Mouse (Mus musculus): ENCODE measurements at regions not wholly inside any gene's neighbourhood (a gene's known extent, or its start where the extent isn't known, plus 50 kb on each side); places are given as distances from the start of the nearest gene placed in this dataset.

- no peak for ATAC-seq (replicated peaks; ENCODE audit: poor library complexity)
Observed at GRCm38 (mm10) chr11:111688186-111688860, 622.4 kb downstream of the Kcnj2 start.

GRCm38 (mm10) chr11:111689899-111690298 is 623.9 kb downstream of the Kcnj2 start:
- ATAC-seq (replicated peaks; ENCODE audit: poor library complexity): no peak

- ATAC-seq (replicated peaks; ENCODE audit: poor library complexity): no peak
Observed at GRCm38 (mm10) chr11:111691512-111691911, 625.5 kb downstream of the Kcnj2 start.

GRCm38 (mm10) chr11:111696668-111697067 is 630.7 kb downstream of the Kcnj2 start:
- peak; percentile 95 for ATAC-seq (replicated peaks; ENCODE audit: poor library complexity)

GRCm38 (mm10) chr11:111699862-111700261 is 633.9 kb downstream of the Kcnj2 start:
- ATAC-seq (replicated peaks; ENCODE audit: poor library complexity): no peak

- ATAC-seq (replicated peaks; ENCODE audit: poor library complexity): no peak
Observed at GRCm38 (mm10) chr11:111706882-111707281, 640.9 kb downstream of the Kcnj2 start.

GRCm38 (mm10) chr11:111715401-111715800 is 649.4 kb downstream of the Kcnj2 start:
- ATAC-seq (replicated peaks; ENCODE audit: poor library complexity): no peak

GRCm38 (mm10) chr11:111722276-111722675 is 656.3 kb downstream of the Kcnj2 start:
- ATAC-seq (replicated peaks; ENCODE audit: poor library complexity): peak; percentile 63

- no peak for ATAC-seq (replicated peaks; ENCODE audit: poor library complexity)
Observed at GRCm38 (mm10) chr11:111728148-111728547, 662.2 kb downstream of the Kcnj2 start.

- ATAC-seq (replicated peaks; ENCODE audit: poor library complexity): no peak
Observed at GRCm38 (mm10) chr11:111732096-111732495, 666.1 kb downstream of the Kcnj2 start.

GRCm38 (mm10) chr11:111735446-111735845 is 669.5 kb downstream of the Kcnj2 start:
- ATAC-seq (replicated peaks; ENCODE audit: poor library complexity): no peak

- no peak for ATAC-seq (replicated peaks; ENCODE audit: poor library complexity)
Observed at GRCm38 (mm10) chr11:111735961-111736360, 670.0 kb downstream of the Kcnj2 start.

GRCm38 (mm10) chr11:111743356-111743755 is 677.4 kb downstream of the Kcnj2 start:
- no peak for ATAC-seq (replicated peaks; ENCODE audit: poor library complexity)

GRCm38 (mm10) chr11:111747262-111747946 is 681.4 kb downstream of the Kcnj2 start:
- no peak for ATAC-seq (replicated peaks; ENCODE audit: poor library complexity)

- ATAC-seq (replicated peaks; ENCODE audit: poor library complexity): peak; percentile 52
Observed at GRCm38 (mm10) chr11:111747947-111748322, 682.0 kb downstream of the Kcnj2 start.

- no peak for ATAC-seq (replicated peaks; ENCODE audit: poor library complexity)
Observed at GRCm38 (mm10) chr11:111748496-111748895, 682.5 kb downstream of the Kcnj2 start.

GRCm38 (mm10) chr11:111754735-111755134 is 688.8 kb downstream of the Kcnj2 start:
- ATAC-seq (replicated peaks; ENCODE audit: poor library complexity): no peak

GRCm38 (mm10) chr11:111763081-111763480 is 697.1 kb downstream of the Kcnj2 start:
- ATAC-seq (replicated peaks; ENCODE audit: poor library complexity): no peak

GRCm38 (mm10) chr11:111766371-111767011 is 700.5 kb downstream of the Kcnj2 start:
- ATAC-seq (replicated peaks; ENCODE audit: poor library complexity): peak; percentile 23; the same call in 1 of the 2 replicates

GRCm38 (mm10) chr11:111767012-111767392 is 701.0 kb downstream of the Kcnj2 start:
- ATAC-seq (replicated peaks; ENCODE audit: poor library complexity): no peak

- peak; percentile 98 for ATAC-seq (replicated peaks; ENCODE audit: poor library complexity)
Observed at GRCm38 (mm10) chr11:111774108-111774679, 708.2 kb downstream of the Kcnj2 start.

- ATAC-seq (replicated peaks; ENCODE audit: poor library complexity): no peak
Observed at GRCm38 (mm10) chr11:111781321-111781720, 715.4 kb downstream of the Kcnj2 start.
